Mouse (Mus musculus) T-helper 1 cell (primary cell): ENCODE data around the gene Gdpd1.
"Not testable (repeated sequence)": the region's sequence is repeated elsewhere in the genome, so short reads cannot be mapped to it uniquely, and the experiment has no call there.

Experiments used
- in situ Hi-C: fragments of 300-600 bp; cut with MboI, MseI; formaldehyde crosslinking; loops from one replicate; pipeline ENCODE4 v1.15.1; 2025; ENCODE audit warnings: high pct_unique_total_duplicates

Gene Gdpd1

GRCm38 (mm10) chr11:87073866-87074440, at the start of gene Gdpd1:
TSS of gene Gdpd1 (minus strand) at chr11:87074062.
- in situ Hi-C loops: no loop called here

- in situ Hi-C loops: no loop called here
Observed at GRCm38 (mm10) chr11:87121864-87122263, 48.0 kb upstream of the Gdpd1 start.

GRCm38 (mm10) chr11:87110172-87110909, 36.5 kb upstream of the Gdpd1 start:
- in situ Hi-C loops: loop anchor here (5.0 kb wide), 1 partner anchor 642 kb away; no protein-coding TSS in a partner anchor

- in situ Hi-C loops: loop anchor here (5.0 to 10.0 kb wide), 2 partner anchors 405 to 643 kb away; no protein-coding TSS in a partner anchor
Observed at GRCm38 (mm10) chr11:87109519-87110171, 35.8 kb upstream of the Gdpd1 start.

GRCm38 (mm10) chr11:87108755-87109518, 35.1 kb upstream of the Gdpd1 start, which contains the start of gene Ska2:
TSS of gene Ska2 (plus strand) at chr11:87109234.
- in situ Hi-C loops: loop anchor here (10.0 kb wide), 1 partner anchor 404 kb away; no protein-coding TSS in a partner anchor

- in situ Hi-C loops: loop anchor here (10.0 kb wide), 1 partner anchor 404 kb away; no protein-coding TSS in a partner anchor
Observed at GRCm38 (mm10) chr11:87108409-87108754, 34.5 kb upstream of the Gdpd1 start, which contains the start of gene Prr11. TSS of gene Prr11 (minus strand) at chr11:87108708.

GRCm38 (mm10) chr11:87087142-87087541, 13.3 kb upstream of the Gdpd1 start:
- in situ Hi-C loops: no loop called here

- in situ Hi-C loops: no loop called here
Observed at GRCm38 (mm10) chr11:87086290-87086984, 12.6 kb upstream of the Gdpd1 start, which contains the start of gene Smg8. TSS of gene Smg8 (minus strand) at chr11:87086774.

GRCm38 (mm10) chr11:87085461-87085860, 11.6 kb upstream of the Gdpd1 start:
- in situ Hi-C loops: no loop called here

GRCm38 (mm10) chr11:87083712-87084111, 9.8 kb upstream of the Gdpd1 start:
- in situ Hi-C loops: no loop called here

- in situ Hi-C loops: no loop called here
Observed at GRCm38 (mm10) chr11:87073343-87073865, 458 bp downstream of the Gdpd1 start.

GRCm38 (mm10) chr11:87062087-87062486, 11.8 kb downstream of the Gdpd1 start:
- in situ Hi-C loops: no loop called here

- in situ Hi-C loops: no loop called here
Observed at GRCm38 (mm10) chr11:87060410-87060809, 13.5 kb downstream of the Gdpd1 start.

- in situ Hi-C loops: no loop called here
Observed at GRCm38 (mm10) chr11:87056286-87056685, 17.6 kb downstream of the Gdpd1 start.

- in situ Hi-C loops: not testable (repeated sequence)
Observed at GRCm38 (mm10) chr11:87048900-87049299, 25.0 kb downstream of the Gdpd1 start.

- in situ Hi-C loops: no loop called here
Observed at GRCm38 (mm10) chr11:87046968-87047367, 26.9 kb downstream of the Gdpd1 start.

- in situ Hi-C loops: no loop called here
Observed at GRCm38 (mm10) chr11:87043052-87043451, 30.8 kb downstream of the Gdpd1 start.

- in situ Hi-C loops: no loop called here
Observed at GRCm38 (mm10) chr11:87039307-87039963, 34.4 kb downstream of the Gdpd1 start.

GRCm38 (mm10) chr11:87036180-87036579, 37.7 kb downstream of the Gdpd1 start:
- in situ Hi-C loops: no loop called here

GRCm38 (mm10) chr11:87028212-87028611, 45.6 kb downstream of the Gdpd1 start:
- in situ Hi-C loops: no loop called here
